Mouse (Mus musculus) hindbrain, embryonic 16.5 days (tissue): ENCODE data around the gene Alpk3. TPM values are rescaled to one million over a fixed set of nuclear protein-coding genes. Genes with fewer than 3 reads are reported as not detected.

ENCODE experiments used
- ATAC-seq: fragments of 200-750 bp; cut with Nextera tagmentation; 2 replicates; pipeline ENCODE4 v1.8.0; 2017; ENCODE audit warnings: moderate TSS enrichment, moderate library complexity
- H3K27ac ChIP-seq: fragments of 300-500 bp; sonication (generic); 2 replicates; pipeline ENCODE4 v1.5.1; 2014; ENCODE audit warnings: low read depth, mild to moderate bottlenecking, control low read depth, low read length, moderate library complexity
- H3K27me3 ChIP-seq: fragments of 300-500 bp; sonication (generic); replicated peaks from 2 replicates; pipeline ENCODE4 v1.6.1; 2014; ENCODE audit warnings: low read length; ENCODE audit not compliant: control insufficient read depth, insufficient read depth
- H3K36me3 ChIP-seq: fragments of 300-500 bp; sonication (generic); 2 replicates; pipeline ENCODE4 v1.6.1; 2014; ENCODE audit warnings: mild to moderate bottlenecking, low read length, moderate library complexity, mixed read lengths; ENCODE audit not compliant: control insufficient read depth, insufficient read depth
- H3K4me1 ChIP-seq: fragments of 300-500 bp; sonication (generic); 2 replicates; pipeline ENCODE4 v1.6.1; 2014; ENCODE audit warnings: low read depth, low read length; ENCODE audit not compliant: control insufficient read depth, insufficient read depth
- H3K4me2 ChIP-seq: fragments of 300-500 bp; sonication (generic); 2 replicates; pipeline ENCODE4 v1.6.1; 2014; ENCODE audit warnings: mild to moderate bottlenecking, low read length, control low read depth, moderate library complexity
- H3K4me3 ChIP-seq: fragments of 300-500 bp; sonication (generic); 2 replicates; pipeline ENCODE4 v1.5.1; 2014; ENCODE audit warnings: mild to moderate bottlenecking, low read length, control low read depth, moderate library complexity
- H3K9ac ChIP-seq: fragments of 300-500 bp; sonication (generic); 2 replicates; pipeline ENCODE4 v1.6.1; 2014; ENCODE audit warnings: low read depth, mild to moderate bottlenecking, control low read depth, low read length, moderate library complexity
- H3K9me3 ChIP-seq: fragments of 300-500 bp; sonication (generic); 2 replicates; pipeline ENCODE4 v1.6.1; 2014; ENCODE audit warnings: mild to moderate bottlenecking, low read length, moderate library complexity; ENCODE audit not compliant: control insufficient read depth
- WGBS: fragments of 180-500 bp; shearing (Covaris S2); extraction: QIAGEN DNeasy Blood & Tissue Kit; methylation state at CpG from one replicate; pipeline ENCODE4 v1.1.7; 2014; 5-methylcytosine and 5-hydroxymethylcytosine counted together
- polyA plus RNA-seq: library from polyadenylated mRNA; unstranded; fragments of >200 nt; fragmentation: Nextera tagmentation; extraction: Ambion mirVana; gene quantifications from 2 replicates; pipeline ENCODE4 v1.2.1, GENCODE M21; 2015

Alpk3 gene
- polyA plus RNA-seq, 1 experiment from 2014 or later, result 0.10 TPM

DNA sequence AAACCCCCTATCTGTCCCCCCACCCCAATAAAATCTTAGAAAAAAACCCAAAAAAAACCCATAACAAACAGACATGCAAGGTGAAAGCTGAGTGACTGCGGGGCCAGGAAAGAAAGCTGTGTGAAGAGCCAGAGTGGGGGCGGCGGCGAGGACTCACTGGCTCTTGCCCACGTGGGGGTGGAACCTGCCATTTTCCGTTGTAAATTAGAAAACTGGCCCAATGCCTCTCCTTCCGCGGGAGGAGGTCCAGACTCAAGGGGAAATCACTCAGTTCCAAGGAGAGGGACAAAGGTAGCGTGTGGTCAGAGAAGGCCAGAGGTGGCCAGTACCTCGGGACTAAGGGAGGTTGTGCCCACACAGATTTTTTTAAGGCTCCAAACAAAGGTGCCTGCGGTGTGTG, 4.5 kb downstream of the Alpk3 start:
- H3K4me2 ChIP-seq, result no peak overlapping the region
- no peak for ATAC-seq
- H3K36me3 ChIP-seq, result no peaks in the 10 kb centered on the region
- no peaks in the 10 kb centered on the region for H3K27me3 ChIP-seq
- WGBS, result 82% methylated on average over 11 of the region's 11 CpGs
- H3K27ac ChIP-seq, result no peak overlapping the region
- H3K4me3 ChIP-seq, result no peak overlapping the region
- no peaks in the 10 kb centered on the region for H3K4me1 ChIP-seq
- H3K9ac ChIP-seq, result no peak overlapping the region
- H3K9me3 ChIP-seq, result no peaks in the 10 kb centered on the region

- no peak overlapping the region for H3K4me2 ChIP-seq
- H3K27ac ChIP-seq, result no peak overlapping the region
- H3K4me3 ChIP-seq, result no peak overlapping the region
- no peaks in the 10 kb centered on the region for H3K4me1 ChIP-seq
- no peaks in the 10 kb centered on the region for H3K9me3 ChIP-seq
- H3K27me3 ChIP-seq, result no peaks in the 10 kb centered on the region
- no peak for ATAC-seq
- no peak overlapping the region for H3K9ac ChIP-seq
- WGBS, result 64% methylated on average over 9 of the region's 9 CpGs
- H3K36me3 ChIP-seq, result no peaks in the 10 kb centered on the region
Observed at GRCm38 (mm10) chr7:81063332-81063731, 5.9 kb downstream of the Alpk3 start.

DNA sequence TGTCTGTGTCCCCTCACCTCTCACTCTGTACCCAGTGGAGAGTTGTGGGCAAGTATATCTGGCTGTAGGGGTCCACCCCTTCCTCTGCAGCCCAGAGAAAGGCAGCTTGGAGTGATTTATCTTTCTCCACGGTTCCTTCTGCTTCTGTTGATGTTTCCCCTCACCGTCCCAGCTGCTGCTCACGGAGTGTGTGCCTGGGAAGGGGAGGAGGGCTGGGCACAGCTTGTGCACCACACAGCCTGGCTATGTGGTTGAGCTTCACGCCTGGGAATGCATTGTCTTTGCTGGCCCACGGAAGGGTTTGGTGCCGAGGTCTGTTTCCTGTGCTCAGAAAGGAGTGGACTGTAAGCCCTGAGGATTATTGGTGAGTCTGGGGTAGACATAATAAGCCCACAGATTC, 9.3 kb downstream of the Alpk3 start:
- Histone ChIP-seq H3K27me3 (no peaks in the 10 kb centered on the region), H3K9me3 (no peaks in the 10 kb centered on the region), H3K27ac (no peak overlapping the region), H3K36me3 (no peaks in the 10 kb centered on the region), H3K4me1 (no peaks in the 10 kb centered on the region), H3K9ac (no peak overlapping the region), H3K4me3 (no peak overlapping the region), H3K4me2 (no peak overlapping the region)
- ATAC-seq, result no peak
- WGBS, result 49% methylated on average over 6 of the region's 6 CpGs

DNA sequence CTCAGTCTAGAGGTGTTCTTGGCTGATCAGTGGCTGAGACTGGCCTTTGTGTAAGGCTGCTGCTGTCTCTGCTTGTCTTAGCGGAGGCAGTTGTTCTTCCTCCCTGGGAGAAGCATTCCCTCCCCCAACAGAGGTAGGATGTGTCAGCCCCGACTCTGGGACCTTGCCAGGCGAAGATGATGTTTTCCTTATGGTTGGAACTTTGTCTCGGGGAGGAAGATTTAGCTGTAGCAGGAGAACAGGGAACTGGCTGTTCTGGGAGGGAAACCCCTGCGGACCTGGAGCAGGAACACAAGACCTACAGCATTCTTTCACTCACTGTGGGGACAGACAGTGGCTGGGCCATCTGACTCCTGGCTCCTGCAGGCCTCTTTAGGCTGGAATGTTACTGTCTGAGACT, 15.1 kb downstream of the Alpk3 start:
- Histone ChIP-seq H3K36me3 (no peaks in the 10 kb centered on the region), H3K27me3 (no peaks in the 10 kb centered on the region), H3K9me3 (no peaks in the 10 kb centered on the region), H3K4me3 (no peak overlapping the region), H3K9ac (no peak overlapping the region), H3K4me2 (no peak overlapping the region), H3K27ac (no peak overlapping the region), H3K4me1 (no peaks in the 10 kb centered on the region)
- 47% methylated on average over 5 of the region's 5 CpGs for WGBS
- no peak for ATAC-seq

DNA sequence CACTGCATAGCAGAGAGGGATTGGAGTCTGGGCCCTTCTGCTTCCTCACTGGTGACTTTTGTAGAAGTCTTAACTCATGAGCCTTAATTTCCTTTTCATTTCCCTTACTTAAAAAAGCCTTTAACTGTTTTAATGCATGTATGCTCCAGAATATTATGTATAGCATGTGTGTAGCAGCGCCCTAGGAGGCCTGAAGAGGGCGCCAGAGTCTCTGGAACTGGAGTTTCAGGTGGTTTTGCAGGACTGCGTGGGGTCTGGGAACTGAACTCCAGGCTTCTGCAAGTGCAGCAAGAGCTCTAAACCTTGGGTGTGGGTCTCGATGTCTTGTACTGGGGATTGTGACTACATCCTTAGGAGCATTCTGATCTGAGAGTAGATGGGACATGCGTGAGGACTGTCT, 15.9 kb downstream of the Alpk3 start:
- H3K27me3 ChIP-seq, result no peaks in the 10 kb centered on the region
- ATAC-seq, result no peak
- no peak overlapping the region for H3K27ac ChIP-seq
- H3K4me2 ChIP-seq, result no peak overlapping the region
- no peaks in the 10 kb centered on the region for H3K9me3 ChIP-seq
- H3K9ac ChIP-seq, result no peak overlapping the region
- no peaks in the 10 kb centered on the region for H3K36me3 ChIP-seq
- no peak overlapping the region for H3K4me3 ChIP-seq
- 86% methylated on average over 5 of the region's 5 CpGs for WGBS
- H3K4me1 ChIP-seq, result no peaks in the 10 kb centered on the region

GRCm38 (mm10) chr7:81074546-81074945, 17.1 kb downstream of the Alpk3 start:
- ATAC-seq, result no peak
- 67% methylated on average over 9 of the region's 9 CpGs for WGBS
- H3K36me3 ChIP-seq, result no peaks in the 10 kb centered on the region
- no peaks in the 10 kb centered on the region for H3K4me1 ChIP-seq
- H3K4me2 ChIP-seq, result no peak overlapping the region
- no peak overlapping the region for H3K4me3 ChIP-seq
- H3K27me3 ChIP-seq, result no peaks in the 10 kb centered on the region
- no peak overlapping the region for H3K27ac ChIP-seq
- no peak overlapping the region for H3K9ac ChIP-seq
- no peaks in the 10 kb centered on the region for H3K9me3 ChIP-seq

DNA sequence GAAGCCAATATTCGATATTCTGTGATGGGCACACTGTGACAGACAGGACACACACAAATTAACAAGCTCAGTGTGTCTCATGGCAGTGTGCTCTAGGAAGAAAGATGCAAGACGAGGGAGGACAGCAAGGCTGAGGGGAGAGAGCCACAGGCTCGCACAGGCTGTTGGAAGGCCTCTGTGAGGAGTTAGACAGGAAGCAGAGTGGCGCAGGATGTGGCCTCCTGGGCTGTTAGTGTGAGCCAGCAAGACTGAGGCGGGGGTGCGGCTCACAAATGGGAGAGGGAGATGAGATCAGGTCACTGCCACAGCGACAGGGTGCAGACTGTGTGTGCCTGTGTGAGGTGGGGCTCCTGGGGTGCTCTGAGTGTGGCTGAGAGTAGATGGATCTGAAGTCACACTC, 17.9 kb downstream of the Alpk3 start:
- no peak overlapping the region for H3K4me3 ChIP-seq
- ATAC-seq, result no peak
- no peaks in the 10 kb centered on the region for H3K27me3 ChIP-seq
- H3K27ac ChIP-seq, result no peak overlapping the region
- H3K4me2 ChIP-seq, result no peak overlapping the region
- no peaks in the 10 kb centered on the region for H3K4me1 ChIP-seq
- H3K9ac ChIP-seq, result no peak overlapping the region
- H3K36me3 ChIP-seq, result no peaks in the 10 kb centered on the region
- no peaks in the 10 kb centered on the region for H3K9me3 ChIP-seq
- WGBS, result 79% methylated on average over 7 of the region's 7 CpGs

GRCm38 (mm10) chr7:81075732-81076131, 18.3 kb downstream of the Alpk3 start:
- 85% methylated on average over 5 of the region's 5 CpGs for WGBS
- H3K4me1 ChIP-seq, result no peaks in the 10 kb centered on the region
- no peak overlapping the region for H3K9ac ChIP-seq
- ATAC-seq, result no peak
- H3K4me2 ChIP-seq, result no peak overlapping the region
- no peaks in the 10 kb centered on the region for H3K27me3 ChIP-seq
- no peak overlapping the region for H3K27ac ChIP-seq
- no peak overlapping the region for H3K4me3 ChIP-seq
- H3K9me3 ChIP-seq, result no peaks in the 10 kb centered on the region
- H3K36me3 ChIP-seq, result no peaks in the 10 kb centered on the region

- no peaks in the 10 kb centered on the region for H3K27me3 ChIP-seq
- no peak overlapping the region for H3K9ac ChIP-seq
- no peak for ATAC-seq
- H3K4me1 ChIP-seq, result no peaks in the 10 kb centered on the region
- no peaks in the 10 kb centered on the region for H3K36me3 ChIP-seq
- H3K4me3 ChIP-seq, result no peak overlapping the region
- 77% methylated on average over 6 of the region's 6 CpGs for WGBS
- no peak overlapping the region for H3K4me2 ChIP-seq
- H3K9me3 ChIP-seq, result no peaks in the 10 kb centered on the region
- H3K27ac ChIP-seq, result no peak overlapping the region
Observed at GRCm38 (mm10) chr7:81077009-81077408, 19.6 kb downstream of the Alpk3 start.

GRCm38 (mm10) chr7:81078740-81079139, 21.3 kb downstream of the Alpk3 start:
- Histone ChIP-seq H3K36me3 (no peaks in the 10 kb centered on the region), H3K9me3 (no peaks in the 10 kb centered on the region), H3K4me3 (no peak overlapping the region), H3K4me1 (no peaks in the 10 kb centered on the region), H3K9ac (no peak overlapping the region), H3K27me3 (no peaks in the 10 kb centered on the region), H3K27ac (no peak overlapping the region), H3K4me2 (no peak overlapping the region)
- ATAC-seq, result no peak
- WGBS, result 87% methylated on average over 6 of the region's 6 CpGs
